Mouse (Mus musculus): ENCODE results near the gene Pank1. TPM values are rescaled to one million over a fixed set of nuclear protein-coding genes. Genes with fewer than 3 reads are reported as not detected.

Gene Pank1
- total and polyA plus RNA-seq, 3 experiments, result 1.8 to 3.2 (median 2.9) TPM

GRCm38 (mm10) chr19:34904032-34904431, 24.8 kb upstream of the Pank1 start:
- DNase-seq (ENCODE audit: extremely low read depth), result no peak
- H3K9ac ChIP-seq (ENCODE audit: insufficient read depth, low read depth), result no peak overlapping the region
- H3K9me3 ChIP-seq (replicated peaks; ENCODE audit: low read length), result peaks cover 6% of the 10 kb centered on the region
- dilution Hi-C loops (cut with MboI; ENCODE audit: extremely low pct_ligation_motif_present, extremely low pct_unique_long_range_greater_than_20kb, low sequenced_read_pairs) (no loop called here), in situ Hi-C loops (cut with MboI; ENCODE audit: low pct_ligation_motif_present, low pct_unique_long_range_greater_than_20kb, low sequenced_read_pairs) (no loop called here)
- H3K36me3 ChIP-seq (replicated peaks in 1 of 2; ENCODE audit: control insufficient read depth in 1 of 2, insufficient read depth in 1 of 2, low read length in 1 of 2), result no peaks in the 10 kb centered on the region
- H3K4me1 ChIP-seq (ENCODE audit: control insufficient read depth in 1 of 2, insufficient read depth in 2 of 2), result peaks cover 0 to 19% of the 10 kb centered on the region in 2 experiments; a peak in 2 of 4 replicates
- H3K4me3 ChIP-seq (replicated peaks in 1 of 3; ENCODE audit: low read depth in 2 of 3, low read length in 2 of 3, poor library complexity in 1 of 3), result no peak overlapping the region
- H3K27ac ChIP-seq (ENCODE audit: insufficient read depth, low read depth), result no peak overlapping the region
- H3K79me2 ChIP-seq (replicated peaks; ENCODE audit: control insufficient read depth, extremely low read depth, insufficient read depth, poor library complexity, severe bottlenecking), result no peaks in the 10 kb centered on the region
- TF ChIP-seq TBP (conservative IDR thresholded peaks at IDR 0.05; ENCODE audit: low read depth, low read length) (no peak), ZNF384 (IDR thresholded peaks at IDR 0.05; ENCODE audit: low read depth, low read length) (no peak), MAX (IDR thresholded peaks at IDR 0.05; ENCODE audit: low read length) (no peak), UBTF (IDR thresholded peaks at IDR 0.05; ENCODE audit: low read depth, low read length) (no peak), KAT2A (IDR thresholded peaks at IDR 0.05; ENCODE audit: insufficient replicate concordance, low read length) (no peak), NELFE (IDR thresholded peaks at IDR 0.05; ENCODE audit: low read depth, low read length) (no peak), USF1 (IDR thresholded peaks at IDR 0.05; ENCODE audit: low read depth, low read length) (no peak), CTCF (conservative IDR thresholded peaks at IDR 0.05 in 1 of 2, IDR thresholded peaks at IDR 0.05 in 1 of 2; ENCODE audit: low read depth in 2 of 2, low read length in 2 of 2) (no peak), ZKSCAN1 (IDR thresholded peaks at IDR 0.05; ENCODE audit: borderline replicate concordance, low read depth, low read length) (no peak), MAFK (IDR thresholded peaks at IDR 0.05; ENCODE audit: insufficient replicate concordance, low read length) (no peak)
- no peaks in the 10 kb centered on the region for H3K27me3 ChIP-seq (replicated peaks)
- no peak overlapping the region for H3K4me2 ChIP-seq (ENCODE audit: insufficient read depth, low read depth, poor library complexity, severe bottlenecking)

DNA sequence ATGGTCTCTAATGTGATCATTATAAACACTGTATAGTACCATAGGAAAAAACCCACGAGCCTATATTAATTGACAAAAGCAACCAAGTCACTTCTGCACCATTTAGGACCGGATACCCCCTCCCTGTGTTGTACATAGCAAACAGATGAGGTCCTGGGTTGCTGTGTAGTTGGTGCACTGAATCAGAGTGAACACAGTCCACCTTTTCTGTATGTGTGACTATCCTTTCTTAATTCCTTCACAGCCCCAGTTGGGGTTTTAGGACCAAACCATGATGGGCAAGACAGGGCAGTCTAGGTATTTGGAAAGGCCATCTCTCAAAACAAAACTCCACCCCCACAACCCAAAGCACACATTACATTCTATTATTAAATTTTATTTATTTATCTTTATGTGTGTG, 22.5 kb upstream of the Pank1 start:
- H3K36me3 ChIP-seq (replicated peaks in 1 of 2; ENCODE audit: control insufficient read depth in 1 of 2, insufficient read depth in 1 of 2, low read length in 1 of 2), result no peaks in the 10 kb centered on the region

More for the DNA sequence above, 22.5 kb upstream of the Pank1 start:
- H3K9ac ChIP-seq (ENCODE audit: insufficient read depth, low read depth), result no peak overlapping the region
- in situ Hi-C loops (cut with MboI; ENCODE audit: low pct_ligation_motif_present, low pct_unique_long_range_greater_than_20kb, low sequenced_read_pairs), result no loop called here
- H3K4me1 ChIP-seq (ENCODE audit: control insufficient read depth in 1 of 2, insufficient read depth in 2 of 2), result peaks cover 0 to 10% of the 10 kb centered on the region in 2 experiments; a peak in 1 of 4 replicates
- peaks cover 6% of the 10 kb centered on the region for H3K9me3 ChIP-seq (replicated peaks; ENCODE audit: low read length)
- dilution Hi-C loops (cut with MboI; ENCODE audit: extremely low pct_ligation_motif_present, extremely low pct_unique_long_range_greater_than_20kb, low sequenced_read_pairs), result no loop called here
- no peak overlapping the region for H3K27ac ChIP-seq (ENCODE audit: insufficient read depth, low read depth)
- H3K27me3 ChIP-seq (replicated peaks), result no peaks in the 10 kb centered on the region
- H3K79me2 ChIP-seq (replicated peaks; ENCODE audit: control insufficient read depth, extremely low read depth, insufficient read depth, poor library complexity, severe bottlenecking), result no peaks in the 10 kb centered on the region
- H3K4me3 ChIP-seq (replicated peaks in 1 of 3; ENCODE audit: low read depth in 2 of 3, low read length in 2 of 3, poor library complexity in 1 of 3), result no peak overlapping the region
- TF ChIP-seq MAFK (IDR thresholded peaks at IDR 0.05; ENCODE audit: insufficient replicate concordance, low read length) (no peak), BHLHE40 (IDR thresholded peaks at IDR 0.05; ENCODE audit: low read depth, low read length) (no peak), GABPA (IDR thresholded peaks at IDR 0.05; ENCODE audit: insufficient replicate concordance, low read depth, low read length) (no peak), KAT2A (IDR thresholded peaks at IDR 0.05; ENCODE audit: insufficient replicate concordance, low read length) (no peak), MAX (IDR thresholded peaks at IDR 0.05; ENCODE audit: low read length) (no peak), CTCF (conservative IDR thresholded peaks at IDR 0.05 in 1 of 2, IDR thresholded peaks at IDR 0.05 in 1 of 2; ENCODE audit: low read depth in 2 of 2, low read length in 2 of 2) (no peak), RCOR1 (conservative IDR thresholded peaks at IDR 0.05; ENCODE audit: low read depth, low read length) (no peak), EP300 (IDR thresholded peaks at IDR 0.05; ENCODE audit: low read length) (no peak), RAD21 (IDR thresholded peaks at IDR 0.05; ENCODE audit: low read depth, low read length) (no peak), MEF2A (IDR thresholded peaks at IDR 0.05; ENCODE audit: borderline replicate concordance, low read depth, low read length) (no peak), HCFC1 (IDR thresholded peaks at IDR 0.05; ENCODE audit: low read depth, low read length) (no peak), JUND (conservative IDR thresholded peaks at IDR 0.05; ENCODE audit: low read depth, low read length) (no peak), ZNF384 (IDR thresholded peaks at IDR 0.05; ENCODE audit: low read depth, low read length) (no peak), IRF4 (IDR thresholded peaks at IDR 0.05; ENCODE audit: low read depth, low read length) (no peak), UBTF (IDR thresholded peaks at IDR 0.05; ENCODE audit: low read depth, low read length) (no peak), SMC3 (IDR thresholded peaks at IDR 0.05; ENCODE audit: low read depth, low read length) (no peak), USF1 (IDR thresholded peaks at IDR 0.05; ENCODE audit: low read depth, low read length) (no peak), MXI1 (IDR thresholded peaks at IDR 0.05; ENCODE audit: low read depth, low read length) (no peak)
- no peak for DNase-seq (ENCODE audit: extremely low read depth)
- no peak overlapping the region for H3K4me2 ChIP-seq (ENCODE audit: insufficient read depth, low read depth, poor library complexity, severe bottlenecking)

Measured in CH12.LX (cell line).